Mouse (Mus musculus): Measurements from ENCODE around the gene Cd82. TPM values are rescaled to one million over a fixed set of nuclear protein-coding genes. Genes with fewer than 3 reads are reported as not detected.

Gene Cd82
- total RNA-seq, 2 experiments from 2014 or later, result 8.5 to 9.4 TPM

DNA sequence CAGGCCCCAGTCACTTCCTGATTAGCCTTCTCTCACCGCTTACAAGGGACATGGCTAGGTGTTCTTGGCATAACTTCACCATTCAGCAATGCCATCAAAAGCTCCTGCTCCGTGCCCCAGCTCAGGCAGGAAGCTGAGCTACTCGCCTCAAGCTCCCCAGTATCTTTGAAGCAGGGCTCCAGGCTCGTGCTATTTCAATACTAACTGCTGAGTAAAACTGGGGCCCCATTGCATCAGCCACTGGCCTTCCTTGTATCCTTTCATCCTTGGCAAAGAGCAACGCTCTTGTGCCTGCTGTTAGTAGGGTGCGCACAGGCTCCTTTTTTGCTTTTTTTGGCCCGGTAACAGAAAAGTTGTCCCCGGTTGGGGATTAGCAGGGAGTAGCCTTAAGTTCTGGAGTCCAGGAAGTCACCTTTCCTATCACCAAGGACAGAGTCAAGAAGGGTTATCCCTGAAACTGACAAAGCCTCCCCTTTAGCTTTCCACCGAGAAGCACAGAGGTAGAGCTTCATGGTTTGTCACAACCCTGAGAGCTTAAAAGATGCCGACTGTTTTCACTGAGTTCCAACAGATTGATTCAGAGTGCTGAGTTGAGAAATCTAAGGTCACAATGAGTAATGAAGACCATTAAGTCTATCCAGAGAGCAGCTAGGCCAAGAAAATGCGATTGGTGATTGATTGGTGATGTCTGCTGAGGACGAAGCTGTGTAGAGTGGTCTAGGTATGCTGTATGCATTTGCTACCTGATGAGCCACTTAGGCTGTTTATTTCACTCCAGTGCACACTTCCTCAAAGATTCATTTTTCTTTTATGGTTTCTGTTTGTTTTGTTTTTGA lies 45.8 kb downstream of the Cd82 start:
- DNase-seq (ENCODE audit: low spot score), result no peak

DNA sequence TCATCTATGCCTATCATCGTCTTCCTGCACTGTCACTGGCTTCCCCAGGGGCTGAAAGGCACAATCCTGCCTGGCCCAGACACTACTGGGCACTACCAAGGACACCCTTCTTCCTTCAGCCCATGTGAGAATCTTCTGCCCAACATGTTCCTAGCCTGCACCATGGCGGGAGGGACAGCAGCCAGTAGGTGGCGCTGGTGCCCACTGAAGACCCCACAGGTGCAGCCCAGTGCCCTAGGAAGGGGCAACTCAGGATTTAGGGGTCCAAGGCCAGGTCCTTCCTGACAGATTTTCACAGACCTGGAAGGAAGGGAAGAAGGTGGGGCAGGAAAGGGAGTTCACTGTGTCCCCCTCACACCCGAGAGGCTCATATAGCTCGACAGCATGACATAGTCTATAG lies 47.7 kb downstream of the Cd82 start:
- DNase-seq (ENCODE audit: low spot score), result peak; percentile 31

DNA sequence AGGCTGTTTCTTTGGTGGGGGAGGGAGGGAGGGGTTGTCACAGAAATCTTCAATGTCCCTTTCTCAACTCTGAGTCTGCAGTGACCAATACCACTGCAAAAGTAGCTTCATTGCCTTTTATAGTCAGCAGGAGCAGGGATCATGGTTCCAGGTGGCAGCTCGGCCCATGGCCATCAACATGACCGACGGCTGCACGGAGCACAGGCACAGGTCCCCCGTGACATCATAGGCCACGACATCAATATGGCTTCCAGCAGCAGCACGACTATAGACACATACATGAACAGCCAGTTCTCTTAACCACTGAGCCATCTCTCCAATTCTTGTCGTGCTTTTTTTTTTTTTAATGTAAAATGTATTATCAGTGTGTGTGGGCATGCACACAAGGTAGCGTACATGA lies 48.8 kb downstream of the Cd82 start:
- DNase-seq (ENCODE audit: low spot score), result no peak

DNA sequence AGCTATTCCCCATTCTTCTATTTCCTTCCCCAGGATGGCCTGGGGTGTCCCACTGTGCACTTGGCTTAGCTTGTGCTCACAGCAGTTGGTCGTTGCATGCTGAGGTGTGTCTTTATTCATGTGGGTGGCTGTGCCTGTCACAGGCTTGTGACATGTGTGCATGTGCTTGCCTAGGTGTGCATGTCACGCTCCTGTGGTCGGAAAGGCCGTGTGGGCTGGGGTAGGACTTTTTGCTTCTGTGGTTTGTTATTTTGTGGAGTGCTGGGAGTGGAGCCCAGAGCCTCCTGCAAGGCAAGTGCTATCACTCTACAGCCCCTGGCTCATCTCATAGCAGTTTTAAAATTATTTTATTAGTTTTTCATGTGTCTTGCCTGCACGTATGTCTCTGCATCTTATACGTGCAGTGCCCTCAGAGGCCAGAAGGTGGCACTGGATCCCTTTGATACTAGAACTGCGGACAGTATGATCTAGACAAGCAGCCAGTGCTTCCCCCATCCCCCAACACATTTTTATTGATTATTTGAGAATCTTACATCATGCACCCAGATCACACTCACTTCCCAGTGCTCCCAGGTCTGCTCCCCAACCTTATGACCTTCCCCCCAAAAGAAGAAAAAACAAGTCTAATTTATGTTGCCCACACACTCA lies 49.4 kb downstream of the Cd82 start:
- DNase-seq (ENCODE audit: low spot score), result peak; percentile 55

DNA sequence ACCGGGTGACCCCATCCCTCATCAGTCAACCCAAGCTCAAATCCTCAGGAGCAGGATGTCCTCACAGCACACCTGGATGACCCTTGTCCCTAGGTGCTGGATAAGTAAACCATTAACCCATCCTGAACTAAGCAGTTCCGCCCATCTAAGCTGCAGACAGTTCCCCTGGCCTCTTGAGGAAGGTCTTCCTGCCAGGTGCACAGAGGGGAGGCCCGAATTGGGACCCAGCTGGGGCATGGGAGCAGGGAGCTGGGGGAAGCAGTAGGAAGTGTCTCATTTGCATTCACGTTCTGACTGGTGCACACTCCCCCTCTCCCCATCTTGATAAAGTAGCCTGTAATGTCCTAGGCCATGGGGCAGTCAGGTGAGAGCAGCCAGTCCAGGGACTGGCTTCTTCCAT lies 50.8 kb downstream of the Cd82 start:
- no peak for DNase-seq (ENCODE audit: low spot score)

DNA sequence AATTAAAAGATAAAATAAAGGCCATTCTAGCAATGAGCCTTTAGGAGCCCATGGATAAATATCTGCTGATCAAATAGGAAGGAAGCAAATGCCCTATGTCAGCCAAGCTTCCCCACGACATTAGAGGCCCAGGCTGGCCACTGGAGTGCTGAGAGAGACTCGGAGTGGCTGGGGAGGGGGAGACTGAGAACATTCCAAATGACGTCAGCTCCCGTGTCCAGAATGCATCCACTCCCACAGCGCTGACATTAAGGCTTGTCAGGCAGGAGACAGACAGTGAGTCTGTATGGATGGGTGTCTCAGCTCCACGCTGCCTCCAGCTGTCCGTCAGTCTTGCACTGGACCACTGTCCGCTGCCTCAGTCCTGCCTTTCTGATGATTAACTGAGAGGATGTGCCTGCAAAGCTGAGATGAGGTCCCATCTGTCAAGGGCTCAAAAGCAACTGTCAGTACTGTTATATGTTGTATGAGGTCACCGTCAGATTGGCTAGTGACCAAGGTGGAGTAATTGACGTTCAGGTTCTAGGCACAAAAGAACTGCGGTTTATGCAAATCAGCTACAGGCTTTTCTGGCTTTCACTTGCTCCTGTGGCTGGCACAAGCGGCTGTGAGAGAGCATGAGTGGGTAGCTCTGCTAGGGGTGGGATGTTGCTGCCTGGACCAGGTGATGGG lies 51.9 kb downstream of the Cd82 start:
- DNase-seq (ENCODE audit: low spot score), result no peak

DNA sequence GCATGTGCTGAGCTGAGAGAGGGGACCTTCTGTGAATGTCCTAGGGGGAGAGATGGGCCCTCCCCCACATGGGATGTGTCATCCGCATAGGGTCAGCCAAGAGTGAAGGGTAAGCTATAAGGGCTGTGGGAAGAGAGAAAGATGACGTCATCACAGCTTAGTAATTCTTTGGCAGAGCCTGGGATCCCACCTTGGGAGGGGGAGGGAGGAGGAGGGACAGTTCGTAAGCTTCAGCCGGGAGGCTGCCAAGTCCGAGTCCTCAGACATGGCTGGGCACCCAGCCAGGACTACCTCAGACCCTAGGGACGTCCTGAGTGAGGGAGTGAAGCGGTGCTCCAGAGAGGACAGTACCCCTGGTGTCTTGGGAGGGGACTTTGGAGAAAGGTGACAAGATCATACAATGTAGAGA lies 57.9 kb downstream of the Cd82 start:
- DNase-seq (ENCODE audit: low spot score), result peak; percentile 17

DNA sequence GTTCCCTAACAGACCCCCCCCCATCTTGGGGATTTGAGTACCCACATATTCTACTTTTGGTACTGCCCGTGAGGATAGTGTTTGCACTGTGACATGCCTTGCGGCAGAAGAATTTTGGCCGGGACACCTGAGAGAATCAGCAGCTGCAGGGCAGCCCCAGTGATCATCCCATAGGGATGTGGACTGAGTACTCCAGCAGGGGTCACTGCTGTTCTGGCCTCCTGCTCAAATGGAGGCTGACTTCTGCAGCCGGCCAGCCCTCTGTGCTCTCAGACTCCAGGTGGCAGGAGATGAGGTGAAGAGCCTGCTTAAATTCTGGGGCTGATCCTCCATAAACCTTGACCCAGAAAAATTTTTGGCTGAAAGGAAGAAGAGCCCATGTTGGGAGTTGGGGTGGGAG lies 58.8 kb downstream of the Cd82 start:
- no peak for DNase-seq (ENCODE audit: low spot score)

DNA sequence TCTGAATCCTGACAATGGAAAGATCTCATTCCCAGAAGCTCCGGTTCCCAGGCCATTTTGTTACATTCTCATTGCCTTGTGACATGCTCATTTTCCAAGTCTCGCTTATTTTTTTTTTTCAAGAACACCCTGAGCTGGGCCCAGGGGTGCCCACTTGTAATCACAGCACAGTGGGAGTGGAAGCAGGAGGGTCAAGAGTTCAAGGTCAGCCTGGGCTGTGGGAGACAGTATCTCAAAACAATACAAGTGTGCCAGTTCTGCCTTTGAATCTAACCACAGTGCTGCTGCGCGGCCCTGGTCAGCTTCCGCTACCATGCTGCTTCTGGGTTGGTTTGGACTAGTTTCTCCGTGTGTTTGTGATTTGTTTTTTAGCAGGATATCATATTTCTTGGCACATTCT lies 59.7 kb downstream of the Cd82 start:
- DNase-seq (ENCODE audit: low spot score), result no peak

DNA sequence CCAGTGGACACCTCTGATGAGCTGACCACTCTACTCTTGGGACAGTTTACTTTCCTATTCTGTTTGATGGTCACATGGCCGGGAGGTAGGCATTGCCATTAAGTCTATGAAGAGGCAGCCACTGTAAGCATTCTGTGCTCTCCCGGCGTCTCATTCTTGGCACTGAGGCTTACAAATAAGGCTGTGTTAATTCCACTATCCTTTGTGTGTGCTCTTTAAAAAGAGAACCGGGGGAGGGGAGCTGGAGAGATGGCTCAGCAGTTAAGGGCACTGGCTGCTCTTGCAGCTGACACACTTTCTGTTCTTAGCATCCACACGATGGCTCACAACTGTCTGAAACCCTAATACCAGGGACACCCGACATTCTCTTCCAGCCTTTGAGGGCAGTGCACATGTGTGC lies 71.7 kb downstream of the Cd82 start:
- DNase-seq (ENCODE audit: low spot score), result no peak

DNA sequence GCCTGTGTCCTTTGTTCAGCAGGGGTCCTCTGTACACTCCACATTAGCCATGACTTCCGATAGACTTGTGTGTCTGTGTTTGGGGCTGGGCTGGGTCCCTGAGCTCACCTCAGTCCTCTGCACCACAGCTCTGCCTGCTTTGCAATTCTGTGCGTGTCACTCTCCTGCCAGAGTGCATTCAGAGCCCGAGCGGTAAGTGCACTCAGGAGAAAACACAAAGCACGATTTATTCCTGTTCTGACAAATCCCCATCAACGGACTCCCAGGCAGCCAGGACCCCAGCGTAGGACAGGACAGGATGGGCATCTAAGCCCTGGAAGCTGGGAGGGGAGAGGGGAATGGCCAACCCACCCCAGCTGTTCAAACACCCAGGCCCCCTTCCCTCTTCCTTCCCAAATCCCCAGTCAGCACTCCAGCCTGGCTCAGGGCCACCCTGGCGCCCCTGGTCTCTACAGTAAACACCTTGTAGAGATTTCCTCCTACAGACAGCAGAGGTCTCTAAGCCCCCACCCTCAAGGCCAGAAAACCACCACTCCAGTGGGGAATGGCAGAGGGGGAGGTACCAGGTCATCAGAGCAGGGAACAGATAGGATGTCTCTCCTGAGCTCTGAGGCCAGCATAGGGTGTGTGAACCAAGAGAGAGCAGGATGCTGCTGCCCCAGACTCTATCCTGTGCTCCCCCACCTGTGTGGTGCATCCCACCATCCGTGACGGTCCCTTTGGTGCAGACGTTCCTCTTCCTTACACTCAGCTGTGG lies 72.6 kb downstream of the Cd82 start:
- no peak for DNase-seq (ENCODE audit: low spot score)

DNA sequence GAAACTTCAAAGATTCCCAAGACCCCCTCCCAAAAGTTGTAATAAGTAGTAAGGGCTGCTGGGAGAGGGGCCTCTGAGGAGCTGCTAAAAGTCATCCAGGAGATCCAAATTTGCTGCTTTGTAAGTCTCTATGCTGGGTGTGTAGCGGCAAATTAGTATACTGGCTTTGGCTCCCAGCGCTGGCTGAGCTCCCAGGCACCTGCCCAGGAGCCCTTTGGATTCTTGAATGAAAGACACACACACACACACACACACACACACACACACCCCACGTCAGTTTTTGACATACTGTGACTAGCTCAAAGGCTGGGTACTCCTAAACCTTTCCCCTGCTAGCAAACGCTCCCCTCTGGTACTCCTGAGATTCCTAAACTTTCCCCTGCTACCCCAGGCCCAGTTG lies 76.0 kb downstream of the Cd82 start:
- DNase-seq (ENCODE audit: low spot score), result no peak

DNA sequence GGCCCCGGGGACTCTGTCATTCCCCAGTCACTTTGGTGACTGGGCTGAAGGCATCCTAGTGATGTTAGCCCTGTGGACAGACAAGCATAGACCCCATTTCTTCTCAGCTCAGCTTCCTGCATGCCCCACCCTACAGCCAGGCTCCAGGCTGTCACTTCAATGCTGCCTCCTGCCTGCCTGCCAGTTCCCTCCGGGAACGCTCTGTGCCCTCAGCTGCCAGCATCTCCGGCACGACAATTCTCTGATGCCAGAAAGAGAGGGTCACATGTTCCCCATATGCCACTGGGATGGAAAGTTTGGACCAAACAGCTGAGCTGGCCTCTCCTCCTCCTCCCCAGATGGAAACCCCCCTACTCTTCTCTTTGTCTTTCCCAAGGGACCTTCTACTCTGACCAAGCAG lies 79.1 kb downstream of the Cd82 start:
- no peak for DNase-seq (ENCODE audit: low spot score)

DNA sequence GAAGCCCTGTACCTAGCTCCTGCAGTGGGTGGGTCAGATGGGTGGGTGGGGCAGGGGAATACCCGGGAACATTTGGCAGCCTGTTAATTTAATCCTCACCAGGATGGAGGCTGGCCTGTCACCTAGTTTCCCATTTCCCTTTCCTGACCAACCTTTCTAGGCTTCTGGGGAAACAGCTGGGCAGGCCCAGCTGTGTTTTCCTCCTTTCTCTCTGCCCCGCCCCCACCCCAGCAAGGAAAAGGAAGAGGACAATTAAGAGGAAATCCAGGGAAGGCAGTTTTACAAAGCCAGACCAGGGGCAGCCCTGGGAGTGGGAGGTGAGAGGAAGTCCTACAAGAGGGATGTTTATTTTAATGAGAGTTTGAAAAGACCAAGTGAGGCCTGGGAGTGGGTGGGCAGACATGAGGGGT lies 82.3 kb downstream of the Cd82 start:
- DNase-seq (ENCODE audit: low spot score), result no peak

DNA sequence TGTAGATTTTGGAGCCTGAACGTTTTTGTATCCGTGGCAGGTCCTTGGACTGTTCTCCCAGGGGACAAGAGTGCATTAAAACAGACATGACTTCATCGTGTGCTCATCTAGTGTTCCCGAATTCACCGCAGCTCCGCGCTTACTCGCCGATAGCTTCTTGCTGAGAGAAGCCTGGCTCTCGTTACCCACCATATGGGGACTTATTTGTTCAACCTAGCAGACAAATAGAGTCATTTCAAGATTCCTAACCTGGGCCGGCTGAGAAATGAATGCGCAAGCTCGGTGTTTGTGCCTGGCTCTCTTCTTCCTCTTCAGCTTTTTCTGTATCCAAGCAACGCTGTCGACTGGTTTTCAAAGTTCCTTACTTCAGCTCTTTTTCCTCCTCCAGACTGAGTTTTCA lies 85.1 kb downstream of the Cd82 start:
- no peak for DNase-seq (ENCODE audit: low spot score)

DNA sequence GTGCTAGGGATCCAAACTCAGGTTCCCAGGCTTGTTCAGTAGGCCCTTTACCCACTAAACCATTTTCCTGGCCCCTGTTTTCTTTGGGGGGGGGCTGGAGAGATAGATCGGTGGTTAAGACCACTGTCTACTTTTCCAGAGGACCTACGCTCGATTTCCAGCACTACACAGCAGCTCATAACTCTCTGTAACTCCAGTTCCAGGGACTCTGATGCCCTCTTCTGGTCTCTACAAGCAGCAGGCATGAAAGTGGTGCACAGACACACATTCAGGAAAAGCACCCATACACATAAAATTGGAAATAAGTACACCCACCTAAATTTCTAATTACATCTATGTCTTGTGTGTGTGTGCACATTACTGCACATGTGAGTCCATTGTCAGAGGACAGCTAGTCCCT lies 85.8 kb downstream of the Cd82 start:
- no peak for DNase-seq (ENCODE audit: low spot score)

DNA sequence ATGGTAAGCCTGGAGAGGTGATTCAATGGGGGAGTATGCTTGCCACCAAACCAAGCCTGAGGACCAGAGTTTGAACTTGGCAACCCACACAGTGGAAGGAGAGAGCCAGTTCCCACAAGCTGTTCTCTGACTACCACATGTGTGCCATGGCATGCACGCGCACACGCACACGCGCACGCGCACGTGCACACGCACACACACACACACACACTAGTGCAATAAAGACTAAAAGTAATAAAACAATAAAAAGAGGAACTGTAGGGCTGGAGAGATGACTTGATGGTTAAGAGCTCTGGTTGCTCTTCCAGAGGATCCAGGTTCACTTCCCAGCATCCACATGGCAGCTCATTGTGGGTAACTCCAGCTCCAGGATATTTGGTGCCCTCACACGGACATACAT lies 90.1 kb downstream of the Cd82 start:
- DNase-seq (ENCODE audit: low spot score), result no peak

DNA sequence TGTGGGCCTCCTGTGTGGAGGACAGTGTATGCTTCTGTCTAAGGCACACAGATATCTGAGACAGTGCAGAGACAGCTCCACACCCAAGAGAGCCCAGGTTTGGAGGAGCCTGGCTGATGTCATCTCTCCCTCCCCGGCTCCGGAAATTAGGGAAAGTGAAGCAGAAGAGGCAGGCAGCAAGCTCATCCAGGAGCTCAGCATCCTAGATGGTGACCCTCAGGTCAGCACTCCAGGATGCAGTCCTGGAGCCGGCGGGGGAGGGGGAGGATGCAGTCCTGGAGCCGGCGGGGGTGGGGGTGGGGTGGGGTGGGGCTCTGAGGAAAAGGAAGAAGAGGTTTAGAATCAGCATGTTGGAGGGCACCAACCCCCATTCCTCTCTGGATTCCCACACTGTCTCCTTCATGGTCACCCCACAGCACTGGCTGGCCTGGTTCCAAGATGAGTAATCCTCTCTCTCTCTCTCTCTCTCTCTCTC lies 90.8 kb downstream of the Cd82 start:
- no peak for DNase-seq (ENCODE audit: low spot score)
